Mouse (Mus musculus) kidney, embryonic 14.5 days (tissue): Measurements from ENCODE around the gene Umps. TPM values are rescaled to one million over a fixed set of nuclear protein-coding genes. Genes with fewer than 3 reads are reported as not detected.

ENCODE experiments used
- ATAC-seq: fragments of 200-750 bp; cut with Nextera tagmentation; 2 replicates; pipeline ENCODE4 v1.8.0; 2017; ENCODE audit warnings: moderate number of reproducible peaks, mild to moderate bottlenecking, moderate TSS enrichment, moderate library complexity; ENCODE audit not compliant: low FRiP score, low TSS enrichment
- H3K27ac ChIP-seq: fragments of 300-500 bp; sonication (generic); 2 replicates; pipeline ENCODE4 v1.5.1; 2014; ENCODE audit warnings: low read depth, mild to moderate bottlenecking, low read length, moderate library complexity, mixed read lengths
- H3K27me3 ChIP-seq: fragments of 300-500 bp; sonication (generic); 2 replicates; pipeline ENCODE4 v1.6.1; 2014; ENCODE audit warnings: mild to moderate bottlenecking, low read length; ENCODE audit not compliant: control insufficient read depth, insufficient read depth
- H3K36me3 ChIP-seq: fragments of 300-500 bp; sonication (generic); 2 replicates; pipeline ENCODE4 v1.6.1; 2014; ENCODE audit warnings: low read length, mixed read lengths; ENCODE audit not compliant: control insufficient read depth, insufficient read depth
- H3K4me1 ChIP-seq: fragments of 300-500 bp; sonication (generic); 2 replicates; pipeline ENCODE4 v1.6.1; 2014; ENCODE audit warnings: low read length, mixed read lengths; ENCODE audit not compliant: control insufficient read depth, insufficient read depth
- H3K4me2 ChIP-seq: fragments of 300-500 bp; sonication (generic); replicated peaks from 2 replicates; pipeline ENCODE4 v1.6.1; 2014; ENCODE audit warnings: low read depth, mild to moderate bottlenecking, low read length
- H3K4me3 ChIP-seq: fragments of 300-500 bp; sonication (generic); 2 replicates; pipeline ENCODE4 v1.5.1; 2014; ENCODE audit warnings: mild to moderate bottlenecking, low read length
- H3K9ac ChIP-seq: fragments of 300-500 bp; sonication (generic); 2 replicates; pipeline ENCODE4 v1.6.1; 2014; ENCODE audit warnings: low read depth, mild to moderate bottlenecking, low read length, moderate library complexity
- H3K9me3 ChIP-seq: fragments of 300-500 bp; sonication (generic); 2 replicates; pipeline ENCODE4 v1.6.1; 2016; ENCODE audit warnings: low read length; ENCODE audit not compliant: control insufficient read depth
- WGBS: fragments of 180-500 bp; shearing (Covaris S2); extraction: QIAGEN DNeasy Blood & Tissue Kit; methylation state at CpG from one replicate; pipeline ENCODE4 v1.1.7; 2014; 5-methylcytosine and 5-hydroxymethylcytosine counted together
- polyA plus RNA-seq: library from polyadenylated mRNA; unstranded; fragments of >200 nt; fragmentation: Nextera tagmentation; extraction: Ambion mirVana; gene quantifications from 2 replicates; pipeline ENCODE4 v1.2.1, GENCODE M21; 2014

Gene Umps
- polyA plus RNA-seq, 1 experiment from 2014 or later = 72.2 TPM

DNA sequence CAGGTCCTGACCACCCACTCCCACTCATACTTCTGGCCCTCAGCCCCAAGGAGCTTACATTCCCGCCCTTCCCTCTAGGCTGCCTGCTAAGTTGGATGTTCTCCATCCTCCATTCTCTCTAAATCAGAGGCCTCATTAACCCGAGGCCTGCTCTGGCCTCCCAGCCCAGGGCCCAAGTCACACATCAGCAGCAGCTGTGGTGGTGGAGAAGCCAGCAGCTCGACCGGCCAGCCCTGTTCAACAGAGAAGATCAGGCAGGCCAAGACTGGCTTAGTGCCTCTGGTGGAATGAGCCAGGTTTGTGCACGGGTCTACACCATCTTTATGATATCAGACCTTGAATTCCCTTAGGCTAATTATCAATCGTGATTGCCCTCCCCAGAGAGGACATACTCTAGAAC lies 36.1 kb downstream of the Umps start:
- Histone ChIP-seq H3K4me2 (no peak overlapping the region), H3K27me3 (no peaks in the 10 kb centered on the region), H3K4me3 (no peak overlapping the region), H3K36me3 (no peaks in the 10 kb centered on the region; the same call in 1 of the 2 replicates), H3K27ac (no peak overlapping the region), H3K9me3 (no peaks in the 10 kb centered on the region), H3K9ac (no peak overlapping the region), H3K4me1 (peaks cover 15% of the 10 kb centered on the region)
- 80% methylated on average over 6 of the region's 6 CpGs for WGBS
- no peak for ATAC-seq

DNA sequence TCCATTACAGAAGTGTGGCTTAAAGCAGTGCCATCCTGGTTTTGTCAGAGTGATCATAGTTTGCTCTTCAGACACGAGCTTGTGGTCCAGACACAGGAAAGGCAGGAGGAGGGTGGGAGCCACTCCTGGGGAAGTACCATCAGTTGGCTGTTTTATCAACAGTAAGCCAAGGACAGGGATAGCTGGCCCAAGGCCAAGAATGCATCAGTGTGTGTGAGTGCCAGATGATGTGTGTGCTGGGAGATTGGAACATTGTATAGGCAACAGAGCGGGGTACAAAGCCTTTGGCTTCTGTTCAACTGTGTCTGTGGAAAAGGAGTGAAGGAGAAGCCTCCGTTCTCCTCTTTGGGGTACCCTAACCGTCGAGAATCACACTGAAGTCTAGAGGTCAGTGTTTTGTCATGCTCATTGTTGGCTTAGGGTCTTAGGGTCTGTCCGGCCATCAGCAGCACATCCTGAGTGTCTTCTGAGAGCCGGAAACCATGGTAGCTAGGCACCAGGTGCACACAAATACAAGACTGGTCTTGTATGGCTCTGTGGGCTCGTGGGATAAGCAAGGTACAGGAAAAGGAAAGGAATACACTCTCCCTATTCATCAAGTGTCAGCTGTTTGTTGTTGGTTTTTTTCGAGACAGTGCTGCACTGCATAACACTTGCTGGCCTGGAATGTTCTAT lies 37.9 kb downstream of the Umps start:
- Histone ChIP-seq H3K9ac (no peak overlapping the region), H3K4me2 (no peak overlapping the region), H3K9me3 (no peaks in the 10 kb centered on the region), H3K4me1 (peaks cover 5% of the 10 kb centered on the region; the same call in 1 of the 2 replicates), H3K27me3 (no peaks in the 10 kb centered on the region), H3K27ac (no peak overlapping the region), H3K4me3 (no peak overlapping the region), H3K36me3 (no peaks in the 10 kb centered on the region; the same call in 1 of the 2 replicates)
- WGBS = 79% methylated on average over 9 of the region's 9 CpGs
- ATAC-seq = no peak

DNA sequence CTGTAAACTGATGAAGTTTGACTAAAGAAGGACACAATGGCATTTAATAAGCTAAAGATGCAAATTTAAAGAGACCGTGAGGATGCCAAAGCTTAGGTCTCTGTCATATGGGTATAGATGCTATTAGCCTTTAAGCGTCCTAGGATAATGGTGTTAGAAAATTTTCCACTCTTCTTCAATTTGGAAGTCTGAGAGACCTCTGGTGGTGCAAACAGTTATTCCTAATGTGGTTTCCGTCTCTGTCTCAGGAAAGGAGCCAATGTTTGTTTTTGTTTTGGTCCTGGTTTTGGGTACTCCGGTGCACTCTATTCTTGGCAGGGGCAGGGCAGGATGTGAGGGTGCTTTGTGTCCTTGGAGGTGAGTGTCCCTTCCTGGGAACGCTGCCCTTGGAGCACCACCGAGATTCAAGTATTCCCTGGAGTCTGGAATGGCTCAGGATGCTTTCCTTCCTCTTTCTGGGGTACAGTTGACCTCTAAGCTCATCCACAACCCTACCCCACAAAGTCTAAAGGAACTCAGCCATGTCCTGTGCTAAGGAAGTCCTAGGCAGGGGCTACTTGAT lies 39.5 kb downstream of the Umps start:
- Histone ChIP-seq H3K36me3 (no peaks in the 10 kb centered on the region; the same call in 1 of the 2 replicates), H3K9me3 (no peaks in the 10 kb centered on the region)

GRCm38 (mm10) chr16:33923758-33924157 lies 43.1 kb downstream of the Umps start:
- Histone ChIP-seq H3K4me2 (no peak overlapping the region), H3K4me1 (peaks cover 27% of the 10 kb centered on the region), H3K9me3 (no peaks in the 10 kb centered on the region), H3K36me3 (peaks cover 3% of the 10 kb centered on the region; the same call in 1 of the 2 replicates), H3K4me3 (no peak overlapping the region), H3K9ac (no peak overlapping the region), H3K27ac (no peak overlapping the region), H3K27me3 (no peaks in the 10 kb centered on the region)
- 82% methylated on average over 8 of the region's 8 CpGs for WGBS
- no peak for ATAC-seq

More for the DNA sequence above, 39.5 kb downstream of the Umps start:
- H3K4me1 ChIP-seq = peaks cover 12% of the 10 kb centered on the region
- H3K27ac ChIP-seq = no peak overlapping the region
- H3K4me2 ChIP-seq = no peak overlapping the region
- 79% methylated on average over 6 of the region's 6 CpGs for WGBS
- no peaks in the 10 kb centered on the region for H3K27me3 ChIP-seq
- no peak overlapping the region for H3K4me3 ChIP-seq
- H3K9ac ChIP-seq = no peak overlapping the region
- no peak for ATAC-seq

- no peak for ATAC-seq
- H3K27me3 ChIP-seq = no peaks in the 10 kb centered on the region
- no peak overlapping the region for H3K9ac ChIP-seq
- H3K4me1 ChIP-seq = peaks cover 28% of the 10 kb centered on the region
- H3K27ac ChIP-seq = peak overlapping the region; percentile 80; the same call in 1 of the 2 replicates
- WGBS = 24% methylated on average over 5 of the region's 5 CpGs
- no peak overlapping the region for H3K4me2 ChIP-seq
- no peak overlapping the region for H3K4me3 ChIP-seq
- no peaks in the 10 kb centered on the region for H3K9me3 ChIP-seq
- H3K36me3 ChIP-seq = peaks cover 3% of the 10 kb centered on the region; the same call in 1 of the 2 replicates
Observed at GRCm38 (mm10) chr16:33923001-33923316, 43.9 kb downstream of the Umps start.

- WGBS = 17% methylated on average over 18 of the region's 18 CpGs
- peaks cover 32% of the 10 kb centered on the region for H3K4me1 ChIP-seq
- no peak overlapping the region; the same call in 1 of the 2 replicates for H3K4me2 ChIP-seq
- no peak overlapping the region for H3K9ac ChIP-seq
- peak; percentile 85 for ATAC-seq
- H3K27me3 ChIP-seq = no peaks in the 10 kb centered on the region
- H3K27ac ChIP-seq = peak overlapping the region; percentile 80
- no peak overlapping the region for H3K4me3 ChIP-seq
- H3K9me3 ChIP-seq = no peaks in the 10 kb centered on the region
- H3K36me3 ChIP-seq = peaks cover 3% of the 10 kb centered on the region; the same call in 1 of the 2 replicates
Observed at GRCm38 (mm10) chr16:33922111-33923000, 44.5 kb downstream of the Umps start.

- 29% methylated on average over 5 of the region's 5 CpGs for WGBS
- peaks cover 41% of the 10 kb centered on the region for H3K4me1 ChIP-seq
- H3K27ac ChIP-seq = peak overlapping the region; percentile 80
Observed at GRCm38 (mm10) chr16:33921514-33921913, 45.3 kb downstream of the Umps start.

GRCm38 (mm10) chr16:33917926-33918325 lies 48.9 kb downstream of the Umps start:
- H3K27me3 ChIP-seq = no peaks in the 10 kb centered on the region
- peaks cover 3% of the 10 kb centered on the region; the same call in 1 of the 2 replicates for H3K36me3 ChIP-seq
- peak overlapping the region; percentile 17; the same call in 1 of the 2 replicates for H3K27ac ChIP-seq

More at GRCm38 (mm10) chr16:33921514-33921913, 45.3 kb downstream of the Umps start:
- Histone ChIP-seq H3K27me3 (no peaks in the 10 kb centered on the region), H3K9me3 (no peaks in the 10 kb centered on the region), H3K4me2 (no peak overlapping the region), H3K4me3 (no peak overlapping the region), H3K9ac (no peak overlapping the region), H3K36me3 (peaks cover 3% of the 10 kb centered on the region; the same call in 1 of the 2 replicates)
- ATAC-seq = no peak; the same call in 1 of the 2 replicates

More at GRCm38 (mm10) chr16:33917926-33918325, 48.9 kb downstream of the Umps start:
- H3K4me2 ChIP-seq = no peak overlapping the region
- H3K9ac ChIP-seq = no peak overlapping the region
- H3K4me1 ChIP-seq = peaks cover 35% of the 10 kb centered on the region
- ATAC-seq = no peak
- H3K9me3 ChIP-seq = no peaks in the 10 kb centered on the region
- WGBS = 60% methylated on average over 5 of the region's 5 CpGs
- no peak overlapping the region for H3K4me3 ChIP-seq
